Mouse (Mus musculus) CH12.LX (cell line): ENCODE measurements around the gene Bach2.

ENCODE experiments used
- CHD2 ChIP-seq: IDR thresholded peaks from 2 replicates; pipeline ENCODE4 v1.6.1; 2011; ENCODE audit warnings: low read length, improper control_type of control experiment
- CTCF ChIP-seq, 2 experiments: IDR thresholded peaks in 1 of 2; conservative IDR thresholded peaks in 1 of 2; 2 replicates each; pipeline ENCODE4 v1.5.1; 2011 to 2012; ENCODE audit warnings: low read depth in 2 of 2, low read length in 2 of 2, improper control_type of control experiment in 1 of 2, inconsistent platforms in 1 of 2, mild to moderate bottlenecking in 1 of 2, moderate library complexity in 1 of 2
- EP300 ChIP-seq: IDR thresholded peaks from 2 replicates; pipeline ENCODE4 v1.6.1; 2011; ENCODE audit warnings: low read length, improper control_type of control experiment
- MXI1 ChIP-seq: IDR thresholded peaks from 2 replicates; pipeline ENCODE4 v1.6.1; 2011; ENCODE audit warnings: mild to moderate bottlenecking, low read depth, low read length, improper control_type of control experiment
- POLR2A ChIP-seq: IDR thresholded peaks from 2 replicates; pipeline ENCODE4 v1.6.1; 2011; ENCODE audit warnings: low read depth, mild to moderate bottlenecking, improper control_type of control experiment, low read length
- ZNF384 ChIP-seq: IDR thresholded peaks from 2 replicates; pipeline ENCODE4 v1.6.1; 2012; ENCODE audit warnings: low read depth, low read length, improper control_type of control experiment, inconsistent platforms

GRCm38 (mm10) chr4:32319327-32319726 is 80.7 kb downstream of the Bach2 start:
- TF ChIP-seq CTCF (conservative IDR thresholded peaks at IDR 0.05 in 1 of 2, IDR thresholded peaks at IDR 0.05 in 1 of 2; ENCODE audit: low read depth in 2 of 2, low read length in 2 of 2) = no peak
- TF ChIP-seq POLR2A = no peak
- no peak for TF ChIP-seq CHD2
- TF ChIP-seq MXI1 = no peak
- TF ChIP-seq ZNF384 = no peak
- no peak for TF ChIP-seq EP300
